Mouse (Mus musculus): ENCODE measurements around the gene Col4a4.

Col4a4 gene

GRCm38 (mm10) chr1:82577915-82578314, 8.7 kb downstream of the Col4a4 start:
- DNase-seq: peak; percentile 90

GRCm38 (mm10) chr1:82577339-82577738, 9.3 kb downstream of the Col4a4 start:
- no peak for DNase-seq

DNA sequence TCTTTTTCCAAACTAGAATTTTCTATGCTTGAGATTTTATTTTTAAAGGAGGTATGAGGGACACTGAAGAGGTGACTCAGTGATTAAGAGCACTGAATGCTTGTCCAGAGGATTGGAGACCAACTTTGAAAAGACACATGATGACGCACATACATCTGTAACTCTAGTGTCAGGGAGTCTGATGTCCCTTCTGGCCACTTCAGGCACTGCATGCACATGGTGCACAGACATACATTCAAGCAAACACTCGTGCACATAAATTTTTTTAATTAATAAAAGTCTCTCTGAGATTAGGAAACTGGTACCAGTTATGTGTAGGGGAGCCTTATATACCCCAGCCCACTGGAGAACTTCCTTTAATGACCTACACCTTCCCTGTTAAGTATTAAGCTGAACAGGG, 10.5 kb downstream of the Col4a4 start:
- no peak for DNase-seq

DNA sequence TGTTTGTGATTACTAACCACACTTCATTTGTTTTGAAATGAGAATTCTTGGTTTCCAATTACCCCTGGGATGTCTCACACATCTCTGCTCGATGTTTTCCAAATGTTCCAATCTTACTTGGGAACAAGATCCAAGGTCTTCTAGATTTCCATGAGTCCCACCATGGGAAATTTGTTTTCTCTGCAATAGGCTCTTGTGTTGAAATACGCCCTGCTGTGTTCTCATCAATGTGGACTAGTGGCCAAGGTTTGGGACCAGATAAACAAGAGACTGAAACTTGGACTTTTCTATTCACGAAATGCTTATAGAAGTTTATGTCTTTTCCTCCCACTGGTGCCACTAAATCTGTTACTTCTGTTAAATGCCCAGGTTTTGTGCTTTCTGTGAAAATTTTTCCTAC, 11.0 kb downstream of the Col4a4 start:
- DNase-seq: no peak

GRCm38 (mm10) chr1:82571758-82572157, 14.9 kb downstream of the Col4a4 start:
- DNase-seq: peak; percentile 68

DNA sequence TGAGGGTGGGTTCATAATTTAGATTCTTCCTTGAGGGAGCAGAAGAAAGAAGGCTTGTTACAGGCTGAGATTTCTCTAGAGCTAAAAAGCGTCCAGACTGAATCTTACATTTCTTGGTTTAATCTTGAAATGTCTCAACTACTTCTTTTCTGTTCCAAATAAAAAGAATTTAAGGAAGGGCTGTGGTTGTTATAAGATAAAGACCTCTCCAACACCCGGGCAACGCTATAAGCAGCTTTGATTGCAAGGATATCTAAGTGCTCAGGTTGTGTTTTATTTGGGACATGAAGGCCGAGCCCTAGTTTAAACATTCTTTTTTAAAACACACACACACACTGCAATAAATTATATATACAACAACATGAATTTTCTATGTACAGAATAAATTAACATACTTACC, 17.2 kb downstream of the Col4a4 start:
- no peak for DNase-seq

DNA sequence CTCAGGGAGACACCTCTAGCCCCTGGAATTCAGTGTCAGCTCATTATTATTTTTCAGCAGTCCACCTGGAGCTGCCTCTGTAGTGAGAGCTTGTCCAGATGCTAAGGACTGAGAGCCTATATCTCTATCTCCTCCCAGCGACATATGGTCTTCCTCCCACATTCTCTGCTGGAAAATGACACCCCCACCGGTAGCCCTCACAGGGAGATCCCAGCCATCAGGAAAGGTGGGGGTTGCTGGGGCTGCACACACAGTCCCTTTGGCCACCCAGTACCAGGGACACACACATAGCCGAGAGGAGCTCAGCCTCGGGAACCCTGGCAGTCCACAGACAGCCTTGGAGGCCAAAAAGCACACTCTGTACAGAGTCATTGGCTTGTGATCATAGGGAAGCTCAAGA, 26.4 kb downstream of the Col4a4 start:
- no peak for DNase-seq

DNA sequence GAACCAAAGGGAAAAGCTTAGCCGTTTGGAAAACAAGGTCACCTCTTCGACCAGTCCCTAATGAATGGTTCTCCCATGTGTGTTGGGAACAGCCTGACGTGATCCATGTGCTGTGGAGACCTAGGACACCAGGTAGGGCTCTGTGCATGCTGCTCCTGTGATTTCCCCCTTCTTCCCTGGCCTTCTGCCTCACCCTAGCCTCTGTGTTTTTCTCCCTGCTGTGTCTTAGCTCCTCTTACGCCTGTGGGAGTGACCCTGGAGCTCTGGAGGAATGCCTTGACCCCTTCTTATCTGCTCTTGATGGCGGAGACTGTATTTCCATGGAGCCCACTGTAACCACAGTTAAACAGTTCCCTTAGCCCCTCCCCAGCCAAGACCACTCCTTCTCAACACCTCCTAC, 31.8 kb downstream of the Col4a4 start:
- DNase-seq: no peak

DNA sequence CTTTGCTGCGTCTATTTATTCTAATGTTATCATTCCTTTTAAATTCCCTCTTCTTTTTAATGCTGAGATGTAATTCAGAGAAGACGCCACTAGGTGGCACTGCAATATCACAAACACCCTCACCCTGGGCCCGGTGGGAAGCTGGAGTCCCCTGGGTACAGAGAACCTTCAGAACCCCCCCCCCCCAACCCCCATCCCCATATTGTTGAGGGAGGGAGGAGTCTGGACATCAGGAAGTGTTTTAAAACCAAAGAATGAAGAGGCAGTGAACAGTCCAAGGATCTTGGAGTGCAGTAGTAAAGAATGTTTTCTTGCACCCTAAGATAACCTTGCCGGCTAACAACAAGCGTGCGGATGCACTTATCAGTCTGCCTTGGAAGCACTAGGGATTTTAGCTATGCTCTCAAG, 32.2 kb downstream of the Col4a4 start:
- no peak for DNase-seq

- no peak for DNase-seq
These were observed 41.3 kb downstream of the Col4a4 start for GRCm38 (mm10) chr1:82545199-82545960.

DNA sequence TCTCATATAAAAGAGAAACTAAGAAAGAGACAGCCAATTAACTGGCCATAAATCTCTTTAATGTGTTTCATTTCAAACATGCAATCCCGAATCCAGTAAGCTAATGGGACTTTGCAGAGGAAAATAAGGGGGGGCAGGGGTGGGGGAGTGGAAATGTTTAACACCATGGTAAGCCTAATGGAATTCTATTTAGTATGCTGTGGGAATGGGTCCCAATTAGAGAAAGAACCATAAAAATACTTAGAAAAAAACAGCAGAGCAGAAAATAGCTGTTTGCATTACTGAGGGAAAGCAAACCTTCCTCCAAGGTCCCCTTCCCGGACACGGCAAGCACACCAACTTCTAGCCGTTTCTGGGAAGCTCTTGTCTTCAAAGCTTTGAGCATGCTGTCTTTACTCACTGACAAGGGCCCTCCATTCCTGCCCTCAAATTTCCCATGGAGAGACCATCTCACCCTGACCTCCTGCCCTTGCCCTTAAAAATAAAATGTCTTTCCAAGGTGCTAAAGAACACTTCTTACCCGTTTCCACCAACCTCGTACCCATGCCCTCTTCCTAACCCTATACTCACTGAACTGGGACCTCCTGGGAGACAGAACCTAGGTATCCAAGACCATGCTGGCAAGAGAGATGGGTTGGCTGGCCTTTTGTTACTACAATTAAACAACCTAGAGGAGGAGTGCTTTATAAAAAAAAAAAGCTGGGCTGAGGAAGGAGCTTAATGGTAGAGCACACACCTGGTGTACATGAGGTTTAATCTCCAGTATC, 42.0 kb downstream of the Col4a4 start:
- peak; percentile 23 for DNase-seq

DNA sequence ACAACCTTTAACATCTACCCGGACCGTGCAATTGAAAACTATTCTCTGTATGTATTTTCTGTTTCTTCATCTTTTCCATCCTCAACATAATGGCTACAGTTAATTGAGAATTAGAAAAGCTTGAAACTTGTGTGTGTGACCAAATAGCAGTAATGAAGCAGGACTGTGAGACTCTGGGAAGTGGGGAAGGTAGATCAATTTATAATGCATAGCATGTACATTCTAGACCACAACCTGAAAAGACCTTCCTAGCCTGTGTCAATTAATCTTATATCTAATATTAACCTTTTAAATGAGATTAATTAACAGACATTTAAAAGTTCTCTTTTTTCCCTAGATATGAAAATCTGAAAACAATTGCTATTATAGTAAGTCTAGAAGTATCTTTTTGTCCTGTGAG, 42.7 kb downstream of the Col4a4 start:
- no peak for DNase-seq

DNA sequence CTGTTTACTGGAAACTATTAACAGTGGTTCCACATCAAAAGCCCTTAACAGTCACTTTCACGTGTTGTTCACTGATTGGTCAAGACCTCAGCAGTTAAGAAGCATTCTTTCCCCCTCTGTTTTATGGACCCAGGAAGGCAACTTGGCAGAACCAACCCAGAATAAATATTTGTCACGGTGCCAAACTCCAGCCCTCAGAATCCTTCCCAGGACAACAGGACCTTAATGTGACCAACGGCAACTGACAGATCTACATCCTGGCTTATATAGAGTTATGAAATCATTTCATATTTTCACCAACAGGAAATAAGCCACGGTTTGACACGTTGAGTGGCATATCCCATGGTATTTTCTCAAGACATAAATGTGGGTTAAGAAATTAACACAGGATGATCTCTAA, 46.6 kb downstream of the Col4a4 start:
- DNase-seq: peak; percentile 30

DNA sequence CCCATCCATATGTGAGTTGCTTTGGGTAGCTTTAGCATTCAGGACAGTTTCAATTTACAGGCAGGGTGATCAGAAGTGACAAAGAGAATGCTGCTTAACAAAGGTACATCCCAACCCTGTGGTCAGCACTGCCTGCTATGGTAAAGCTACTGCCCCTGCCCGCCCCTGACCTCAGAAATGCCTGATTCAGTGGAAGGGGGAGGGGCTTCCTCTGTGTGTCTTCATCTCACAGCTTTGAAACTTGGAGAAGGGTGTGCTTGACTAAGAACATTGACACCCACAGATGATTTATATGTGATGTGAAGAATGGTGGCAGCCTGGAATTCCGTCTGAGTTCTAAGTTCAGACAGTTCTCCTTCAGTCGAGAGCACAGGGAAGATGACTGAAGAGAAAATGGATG, 48.8 kb downstream of the Col4a4 start:
- no peak for DNase-seq

DNA sequence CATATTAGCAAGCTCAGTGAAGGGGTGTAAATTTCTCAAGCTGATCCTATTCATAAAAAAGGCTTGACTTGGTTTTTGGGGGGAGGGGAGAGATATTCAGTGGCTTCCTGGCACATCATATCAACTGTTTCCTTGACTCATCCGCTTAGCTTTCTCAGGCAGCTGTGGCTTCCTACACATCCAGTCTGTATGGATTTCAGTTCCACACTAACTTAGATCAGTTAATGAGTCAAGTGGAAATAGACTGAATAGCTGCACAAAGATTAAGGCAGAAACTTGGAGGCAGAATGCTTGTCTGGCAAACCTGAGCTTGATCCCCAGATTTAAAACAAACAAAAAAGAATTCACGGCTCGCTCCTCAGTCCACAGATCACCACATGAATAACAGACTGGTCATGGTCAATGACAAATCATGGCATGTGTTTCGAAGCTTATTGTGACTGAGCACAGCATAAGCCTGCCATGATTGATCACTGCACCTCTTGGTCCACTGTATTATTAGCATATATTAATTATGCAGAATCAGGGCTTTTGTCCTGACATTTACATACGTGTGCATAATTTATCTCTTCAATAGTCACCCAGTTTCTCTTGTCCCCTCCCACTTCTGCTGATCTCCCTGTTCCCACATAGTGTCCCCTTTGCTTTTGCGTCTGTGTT, 50.0 kb downstream of the Col4a4 start:
- DNase-seq: no peak

- no peak for DNase-seq
These were observed 58.7 kb downstream of the Col4a4 start for GRCm38 (mm10) chr1:82527931-82528330.

DNA sequence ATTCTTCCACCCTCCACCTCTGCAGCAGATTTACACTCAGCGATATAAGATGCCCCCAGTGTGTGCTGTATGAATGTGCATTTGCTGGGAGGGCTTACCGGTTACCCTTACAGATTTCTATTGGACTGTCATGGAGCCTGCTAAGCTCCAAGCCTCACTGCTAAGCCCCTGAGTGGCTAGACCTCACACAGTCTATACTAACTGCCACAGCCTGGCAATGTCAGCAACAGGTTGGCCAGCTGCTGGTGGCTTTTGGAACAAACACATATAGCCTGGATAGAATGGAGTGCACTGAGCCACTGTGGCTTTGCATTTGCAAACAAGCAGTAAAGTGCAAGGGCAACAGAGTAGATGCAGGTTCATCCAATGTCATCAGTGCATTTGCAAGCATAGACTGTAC, 94.7 kb downstream of the Col4a4 start:
- DNase-seq: no peak

GRCm38 (mm10) chr1:82486371-82486770, 100.3 kb downstream of the Col4a4 start:
- no peak for DNase-seq

- no peak for DNase-seq
These were observed 104.3 kb downstream of the Col4a4 start for GRCm38 (mm10) chr1:82482371-82482770.

- DNase-seq: no peak
These were observed 106.8 kb downstream of the Col4a4 start for GRCm38 (mm10) chr1:82479696-82480487.

- peak; percentile 13 for DNase-seq
These were observed 109.9 kb downstream of the Col4a4 start for GRCm38 (mm10) chr1:82476746-82477145.

DNA sequence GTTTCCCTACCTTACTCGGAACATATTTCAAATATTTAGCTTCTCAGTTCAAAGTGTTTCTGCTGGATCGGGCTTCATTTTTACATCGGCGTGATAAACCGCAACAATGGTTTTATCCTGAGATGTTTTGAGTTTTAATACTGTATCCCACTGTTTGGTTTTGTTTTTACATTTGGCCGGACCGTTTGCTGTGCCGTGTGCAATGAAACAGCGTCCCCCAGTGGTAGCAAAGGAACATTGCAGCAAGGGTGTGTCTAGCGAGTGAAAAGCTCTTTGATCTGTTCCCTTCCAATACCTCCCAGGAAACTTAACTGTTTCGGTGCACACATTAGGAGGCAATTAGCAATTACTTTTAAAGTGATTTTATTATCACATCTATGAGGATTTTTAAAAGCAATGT, 110.4 kb downstream of the Col4a4 start:
- DNase-seq: peak; percentile 28

GRCm38 (mm10) chr1:82475821-82476220, 110.8 kb downstream of the Col4a4 start:
- DNase-seq: no peak

Measured in kidney, adult 9 months (tissue).